Mouse (Mus musculus): ENCODE results near the gene Ensa. TPM values are rescaled to one million over a fixed set of nuclear protein-coding genes. Genes with fewer than 3 reads are reported as not detected.

The Ensa gene
- polyA plus RNA-seq, 1 experiment = not detected

DNA sequence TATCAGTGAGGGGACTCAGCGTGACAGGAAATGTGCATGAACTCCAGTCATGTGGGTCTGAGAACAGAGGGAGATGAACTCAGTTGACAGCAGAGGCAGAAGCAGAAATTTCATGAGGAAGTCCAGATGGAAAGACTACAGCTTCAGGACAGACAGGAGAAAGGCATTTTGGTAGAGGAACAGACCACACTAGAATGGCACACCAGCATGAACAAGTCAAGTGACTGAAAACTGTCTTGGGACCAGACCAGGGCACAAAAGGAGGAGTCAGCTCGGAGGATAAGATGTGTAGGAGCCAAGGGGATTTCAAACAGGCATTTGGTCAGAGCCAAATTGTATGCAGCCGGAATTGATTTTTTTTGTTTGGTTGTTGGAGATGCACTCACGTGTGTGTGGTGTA, 10.8 kb downstream of the Ensa start:
- peaks cover 4% of the 10 kb centered on the region; the same call in 1 of the 2 replicates for H3K4me1 ChIP-seq (ENCODE audit: control insufficient read depth, insufficient read depth, low read length)
- 74% methylated on average over 4 of the region's 4 CpGs for WGBS
- H3K27ac ChIP-seq (ENCODE audit: insufficient read depth, low read depth, low read length) = no peak overlapping the region
- no peak overlapping the region for H3K4me3 ChIP-seq (ENCODE audit: insufficient read depth, low read depth, low read length)
- TF ChIP-seq CTCF (IDR thresholded peaks at IDR 0.05; ENCODE audit: insufficient read depth, low read depth, low read length) (no peak), POLR2A (IDR thresholded peaks at IDR 0.05; ENCODE audit: insufficient read depth, low read depth, low read length) (no peak)

DNA sequence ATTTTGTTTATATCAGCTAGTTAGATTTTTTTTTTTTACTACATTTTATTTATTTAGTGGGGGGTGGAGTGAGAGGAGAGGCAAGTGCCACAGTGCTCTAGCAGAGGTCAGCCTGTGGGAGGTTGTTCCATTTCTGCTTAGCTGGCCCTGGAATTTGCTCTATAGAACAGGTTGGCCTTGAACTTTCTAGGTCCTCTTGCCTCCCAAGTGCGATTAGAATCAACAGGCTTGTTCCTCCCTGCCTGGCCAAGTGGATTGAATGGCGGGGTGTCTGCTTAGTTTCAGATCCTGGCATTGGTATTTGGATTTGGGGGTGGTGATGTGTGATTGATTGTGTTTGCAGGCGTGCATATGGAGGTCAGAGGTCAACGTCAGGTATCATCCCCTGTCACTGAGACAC, 11.3 kb downstream of the Ensa start:
- 85% methylated on average over 4 of the region's 4 CpGs for WGBS
- TF ChIP-seq CTCF (IDR thresholded peaks at IDR 0.05; ENCODE audit: insufficient read depth, low read depth, low read length) = no peak
- no peak for TF ChIP-seq POLR2A (IDR thresholded peaks at IDR 0.05; ENCODE audit: insufficient read depth, low read depth, low read length)
- H3K27ac ChIP-seq (ENCODE audit: insufficient read depth, low read depth, low read length) = no peak overlapping the region
- no peak overlapping the region for H3K4me3 ChIP-seq (ENCODE audit: insufficient read depth, low read depth, low read length)
- H3K4me1 ChIP-seq (ENCODE audit: control insufficient read depth, insufficient read depth, low read length) = 0 out of 2 replicates have a peak, but pooled peaks cover 2% of the 10 kb centered on the region

DNA sequence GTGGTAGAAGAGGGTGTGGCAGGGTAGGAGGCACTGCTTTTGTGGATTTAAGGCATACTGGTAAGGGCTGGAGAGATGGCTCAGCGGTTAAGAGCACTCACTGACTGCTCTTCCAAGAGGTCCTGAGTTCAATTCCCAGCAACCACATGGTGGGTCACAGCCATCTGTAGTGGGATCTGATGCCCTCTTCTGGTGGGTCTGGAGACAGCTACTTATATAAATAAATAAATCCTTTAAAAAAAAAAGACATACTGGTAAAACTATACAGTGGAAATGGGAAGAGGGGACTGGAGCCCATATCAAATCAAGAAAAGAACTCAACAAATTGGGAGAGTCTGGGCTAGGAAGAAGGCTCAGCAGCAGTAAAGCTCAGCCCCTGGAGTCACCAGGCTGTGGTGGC, 14.9 kb downstream of the Ensa start:
- WGBS = 89% methylated on average over 1 of the region's 1 CpGs
- Histone ChIP-seq H3K4me3 (ENCODE audit: insufficient read depth, low read depth, low read length) (no peak overlapping the region), H3K4me1 (ENCODE audit: control insufficient read depth, insufficient read depth, low read length) (no peaks in the 10 kb centered on the region)

DNA sequence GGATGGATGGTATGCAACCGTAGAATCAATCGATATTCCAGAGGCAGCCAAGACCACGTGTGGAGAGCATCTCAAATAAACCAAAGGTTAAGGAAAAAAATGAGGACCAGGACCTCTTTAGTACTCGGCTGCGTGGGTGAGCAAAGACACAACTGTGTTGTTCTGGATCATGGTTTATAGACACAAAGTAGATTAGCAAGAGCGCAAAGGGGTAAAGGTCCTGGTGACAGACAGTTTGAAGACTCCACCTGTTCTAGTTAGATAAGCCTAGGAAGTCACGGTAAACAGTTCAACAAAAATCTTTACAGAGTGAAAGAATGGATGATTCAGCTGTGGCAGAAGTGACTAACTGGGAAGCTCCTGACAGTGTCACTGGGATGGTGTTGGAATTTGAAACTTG, 18.3 kb downstream of the Ensa start:
- Histone ChIP-seq H3K27ac (ENCODE audit: insufficient read depth, low read depth, low read length) (no peak overlapping the region), H3K4me3 (ENCODE audit: insufficient read depth, low read depth, low read length) (no peak overlapping the region), H3K4me1 (ENCODE audit: control insufficient read depth, insufficient read depth, low read length) (no peaks in the 10 kb centered on the region)
- 90% methylated on average over 7 of the region's 7 CpGs for WGBS
- no peak for TF ChIP-seq POLR2A (IDR thresholded peaks at IDR 0.05; ENCODE audit: insufficient read depth, low read depth, low read length)

More for the DNA sequence above, 14.9 kb downstream of the Ensa start:
- TF ChIP-seq POLR2A (IDR thresholded peaks at IDR 0.05; ENCODE audit: insufficient read depth, low read depth, low read length) (no peak), CTCF (IDR thresholded peaks at IDR 0.05; ENCODE audit: insufficient read depth, low read depth, low read length) (no peak)
- H3K27ac ChIP-seq (ENCODE audit: insufficient read depth, low read depth, low read length) = no peak overlapping the region

DNA sequence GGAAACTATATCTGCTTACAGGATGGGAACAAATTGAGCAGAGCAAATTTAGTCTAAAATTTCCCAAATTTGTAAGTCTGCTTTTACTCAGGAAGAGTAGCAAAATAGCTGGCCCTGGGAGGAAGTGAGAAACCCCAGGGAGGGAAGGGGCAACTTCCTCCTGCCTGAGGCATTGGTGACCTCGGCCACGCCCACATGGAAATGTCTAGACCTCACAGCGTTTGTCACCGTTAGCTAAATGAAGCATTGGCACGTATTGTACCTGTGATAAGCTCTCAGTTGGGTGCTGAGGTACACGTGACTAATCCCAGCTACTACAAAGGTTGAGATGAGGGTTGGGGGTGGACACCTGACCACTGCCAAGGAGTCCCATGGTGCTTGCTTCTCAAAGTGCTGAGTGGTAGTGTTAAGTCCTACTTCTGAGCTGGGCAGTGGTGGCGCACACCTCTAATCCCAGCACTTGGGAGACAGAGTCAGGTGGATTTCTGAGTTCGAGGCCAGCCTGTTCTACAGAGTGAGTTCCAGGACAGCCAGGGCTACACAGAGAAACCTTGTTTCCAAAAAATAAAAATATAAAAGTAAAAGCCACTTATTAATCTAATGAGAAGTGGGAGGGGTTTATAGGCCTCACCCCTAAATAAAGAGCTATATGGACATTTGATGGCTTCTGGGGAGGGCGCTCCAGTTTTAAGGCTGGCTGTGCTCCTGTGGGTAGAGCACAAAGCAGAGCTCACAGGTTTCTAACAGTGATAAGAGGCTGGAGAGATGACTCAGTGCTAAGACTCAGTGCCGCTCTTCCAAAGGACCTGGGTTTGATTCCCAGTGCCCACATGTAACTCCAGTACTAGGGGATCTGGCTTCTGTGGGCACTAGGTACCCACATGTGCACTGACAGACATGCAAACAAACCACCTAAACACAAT, 20.8 kb downstream of the Ensa start:
- Histone ChIP-seq H3K4me1 (ENCODE audit: control insufficient read depth, insufficient read depth, low read length) (no peaks in the 10 kb centered on the region), H3K4me3 (ENCODE audit: insufficient read depth, low read depth, low read length) (no peak overlapping the region), H3K27ac (ENCODE audit: insufficient read depth, low read depth, low read length) (no peak overlapping the region)
- WGBS = 69% methylated on average over 10 of the region's 10 CpGs
- TF ChIP-seq POLR2A (IDR thresholded peaks at IDR 0.05; ENCODE audit: insufficient read depth, low read depth, low read length) = no peak
- no peak for TF ChIP-seq CTCF (IDR thresholded peaks at IDR 0.05; ENCODE audit: insufficient read depth, low read depth, low read length)

DNA sequence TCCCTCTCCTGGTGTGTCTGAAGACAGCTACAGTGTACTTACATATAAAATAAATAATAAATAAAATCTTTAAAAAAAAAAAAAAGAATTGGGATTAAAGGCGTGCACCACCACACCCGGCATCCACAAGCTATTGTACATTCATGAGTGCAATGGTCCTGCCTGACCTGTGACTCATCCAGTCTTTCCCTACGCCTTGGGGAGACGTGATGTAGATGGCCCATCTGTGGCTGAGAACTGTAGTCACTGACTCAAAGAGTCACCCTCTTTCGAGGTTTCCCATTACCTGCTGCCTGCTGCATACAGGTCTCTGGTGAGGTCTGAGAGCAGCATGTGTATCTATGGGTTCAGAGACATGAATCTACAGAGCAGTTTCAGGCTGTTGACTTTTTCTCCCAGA, 23.2 kb downstream of the Ensa start:
- Histone ChIP-seq H3K27ac (ENCODE audit: insufficient read depth, low read depth, low read length) (no peak overlapping the region), H3K4me3 (ENCODE audit: insufficient read depth, low read depth, low read length) (no peak overlapping the region), H3K4me1 (ENCODE audit: control insufficient read depth, insufficient read depth, low read length) (peaks cover 7% of the 10 kb centered on the region; the same call in 1 of the 2 replicates)
- TF ChIP-seq POLR2A (IDR thresholded peaks at IDR 0.05; ENCODE audit: insufficient read depth, low read depth, low read length) (no peak), CTCF (IDR thresholded peaks at IDR 0.05; ENCODE audit: insufficient read depth, low read depth, low read length) (no peak)
- WGBS = 92% methylated on average over 5 of the region's 5 CpGs

DNA sequence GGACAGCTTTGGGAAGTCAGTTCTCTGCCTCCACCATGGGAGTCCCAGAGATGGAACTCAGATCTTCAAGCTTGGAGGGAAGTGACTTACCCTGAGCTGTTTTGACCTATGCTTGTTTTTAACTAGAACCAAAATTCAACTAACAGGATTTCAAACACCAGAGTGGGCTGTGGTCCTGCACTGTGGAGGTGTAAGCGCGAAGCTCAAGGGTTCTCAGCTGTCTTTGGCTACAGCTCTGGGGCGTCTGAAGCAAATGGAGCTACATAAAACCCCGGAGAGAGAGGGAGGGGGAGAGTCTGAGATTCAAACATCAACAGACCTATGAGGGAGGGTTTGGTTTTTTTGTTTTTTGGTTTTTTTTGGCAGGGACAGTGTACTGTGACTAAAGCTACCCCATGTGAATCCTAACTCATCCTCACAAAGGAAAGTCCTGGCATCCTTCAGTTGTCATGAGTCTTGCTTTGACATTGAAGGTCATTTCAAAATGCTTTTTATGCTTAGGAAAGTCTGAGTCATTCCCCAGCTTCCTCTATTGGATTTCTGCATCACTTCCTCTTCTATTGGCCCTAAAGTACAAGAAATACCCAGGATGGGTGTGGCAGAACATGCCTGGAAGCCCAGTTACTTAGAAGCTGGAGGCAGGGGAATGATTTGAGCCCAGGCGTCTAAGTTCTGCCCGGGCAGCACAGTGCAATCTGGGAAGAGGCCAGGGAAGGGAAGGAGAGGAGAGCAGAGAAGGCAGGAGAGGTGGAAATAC, 25.7 kb downstream of the Ensa start:
- H3K4me3 ChIP-seq (ENCODE audit: insufficient read depth, low read depth, low read length) = no peak overlapping the region
- H3K27ac ChIP-seq (ENCODE audit: insufficient read depth, low read depth, low read length) = no peak overlapping the region
- 58% methylated on average over 6 of the region's 6 CpGs for WGBS
- no peak for TF ChIP-seq CTCF (IDR thresholded peaks at IDR 0.05; ENCODE audit: insufficient read depth, low read depth, low read length)
- no peak for TF ChIP-seq POLR2A (IDR thresholded peaks at IDR 0.05; ENCODE audit: insufficient read depth, low read depth, low read length)
- peaks cover 7% of the 10 kb centered on the region; the same call in 1 of the 2 replicates for H3K4me1 ChIP-seq (ENCODE audit: control insufficient read depth, insufficient read depth, low read length)

DNA sequence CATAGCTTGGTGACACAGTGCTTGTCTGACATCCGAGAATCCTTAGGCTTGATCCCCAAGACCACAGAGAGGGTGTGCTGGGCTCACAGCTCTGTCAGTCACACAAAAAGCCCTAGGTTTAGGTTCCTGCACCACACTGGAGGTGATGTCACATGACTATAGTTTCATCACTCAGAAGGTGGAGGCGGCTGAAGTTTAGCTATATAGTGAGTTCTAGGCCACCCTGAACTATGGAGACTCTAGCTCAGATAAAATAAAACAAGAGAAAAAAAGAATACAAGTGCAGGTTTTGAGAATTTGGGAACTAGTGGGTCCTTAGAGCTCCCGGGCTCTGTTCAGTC, 26.2 kb downstream of the Ensa start:
- no peak overlapping the region for H3K27ac ChIP-seq (ENCODE audit: insufficient read depth, low read depth, low read length)
- no peak overlapping the region for H3K4me3 ChIP-seq (ENCODE audit: insufficient read depth, low read depth, low read length)
- WGBS = 91% methylated on average over 3 of the region's 3 CpGs
- H3K4me1 ChIP-seq (ENCODE audit: control insufficient read depth, insufficient read depth, low read length) = peaks cover 7% of the 10 kb centered on the region; the same call in 1 of the 2 replicates
- TF ChIP-seq POLR2A (IDR thresholded peaks at IDR 0.05; ENCODE audit: insufficient read depth, low read depth, low read length) (no peak), CTCF (IDR thresholded peaks at IDR 0.05; ENCODE audit: insufficient read depth, low read depth, low read length) (no peak)
